Mouse (Mus musculus) cortical plate, adult 2 months (tissue): Measurements from ENCODE around the gene Ctbp1. TPM values are rescaled to one million over a fixed set of nuclear protein-coding genes. Genes with fewer than 3 reads are reported as not detected.

Source experiments
- H3K27ac ChIP-seq: fragments of 200-500 bp; 2 replicates; pipeline ENCODE4 v1.5.1; 2012; ENCODE audit warnings: low read length, control low read depth, inconsistent platforms; ENCODE audit not compliant: insufficient read depth
- H3K4me1 ChIP-seq: fragments of 200-500 bp; 2 replicates; pipeline ENCODE4 v1.6.1; 2011; ENCODE audit warnings: low read length; ENCODE audit not compliant: control insufficient read depth, insufficient read depth
- H3K4me3 ChIP-seq: fragments of 200-500 bp; 2 replicates; pipeline ENCODE4 v1.5.1; 2011; ENCODE audit warnings: mild to moderate bottlenecking, low read length, control low read depth; ENCODE audit not compliant: insufficient read depth
- CTCF ChIP-seq: fragments of 200-500 bp; IDR thresholded peaks from 2 replicates; pipeline ENCODE4 v1.5.1; 2011; ENCODE audit warnings: mild to moderate bottlenecking, control low read depth, low read length; ENCODE audit not compliant: insufficient read depth; ENCODE audit errors: extremely low read depth
- POLR2A ChIP-seq: fragments of 200-500 bp; IDR thresholded peaks from 2 replicates; pipeline ENCODE4 v1.6.1; 2011; ENCODE audit warnings: mild to moderate bottlenecking, low read length, control low read depth; ENCODE audit not compliant: insufficient read depth; ENCODE audit errors: extremely low read depth
- polyA plus RNA-seq: library from polyadenylated mRNA; depleted of rRNA; stranded (reverse); fragments of >200 nt; gene quantifications from 2 replicates; pipeline ENCODE4 v1.2.3, GENCODE M21; 2012; rRNA removed

Ctbp1 gene
- polyA plus RNA-seq, 1 experiment = 250 TPM

- no peak overlapping the region for H3K27ac ChIP-seq
- no peaks in the 10 kb centered on the region for H3K4me1 ChIP-seq
- TF ChIP-seq POLR2A (no peak), CTCF (no peak)
- no peak overlapping the region for H3K4me3 ChIP-seq
Measured at GRCm38 (mm10) chr5:33201697-33202096, 73.1 kb downstream of the Ctbp1 start.

- H3K4me1 ChIP-seq = no peaks in the 10 kb centered on the region
- no peak overlapping the region for H3K4me3 ChIP-seq
- TF ChIP-seq CTCF (no peak), POLR2A (no peak)
- no peak overlapping the region for H3K27ac ChIP-seq
Measured at GRCm38 (mm10) chr5:33200071-33200470, 74.7 kb downstream of the Ctbp1 start.

Other genes with a start within 250 kb of the Ctbp1 start
- 0.06 TPM in 1 of 2 replicates, not detected in the other for gene Slc5a1, start 170.8 kb downstream of the Ctbp1 start, polyA plus RNA-seq
- 0.09 and 0.15 TPM in 2 replicates for gene Spon2, start 56.5 kb downstream of the Ctbp1 start, polyA plus RNA-seq
- gene Maea, start 60.5 kb upstream of the Ctbp1 start, polyA plus RNA-seq = 116 TPM in 2 replicates
- 5.7 and 6.6 TPM in 2 replicates for gene Uvssa, start 103.6 kb upstream of the Ctbp1 start, polyA plus RNA-seq
- not detected in 2 replicates for gene Nkx1-1, start 159.0 kb upstream of the Ctbp1 start, polyA plus RNA-seq